Mouse (Mus musculus) midbrain, embryonic 12.5 days (tissue): ENCODE measurements around the gene Enho. TPM values are rescaled to one million over a fixed set of nuclear protein-coding genes. Genes with fewer than 3 reads are reported as not detected.
A peak's percentile ranks its signal among the peaks of the same experiment; 100 is the strongest.

Source experiments
- ATAC-seq: fragments of 200-750 bp; cut with Nextera tagmentation; 2 replicates; pipeline ENCODE4 v1.8.0; 2017; ENCODE audit warnings: low read depth, moderate TSS enrichment, moderate library complexity; ENCODE audit not compliant: low FRiP score
- H3K27ac ChIP-seq: fragments of 300-500 bp; sonication (generic); replicated peaks from 2 replicates; pipeline ENCODE4 v1.5.1; 2016; ENCODE audit warnings: mild to moderate bottlenecking
- H3K27me3 ChIP-seq: fragments of 300-500 bp; sonication (generic); 2 replicates; pipeline ENCODE4 v1.6.1; 2016; ENCODE audit warnings: mild to moderate bottlenecking
- H3K36me3 ChIP-seq: fragments of 300-500 bp; sonication (generic); 2 replicates; pipeline ENCODE4 v1.6.1; 2016
- H3K4me1 ChIP-seq: fragments of 300-500 bp; sonication (generic); 2 replicates; pipeline ENCODE4 v1.6.1; 2016
- H3K4me2 ChIP-seq: fragments of 300-500 bp; sonication (generic); replicated peaks from 2 replicates; pipeline ENCODE4 v1.6.1; 2016; ENCODE audit warnings: mild to moderate bottlenecking, moderate library complexity
- H3K4me3 ChIP-seq: fragments of 300-500 bp; sonication (generic); 2 replicates; pipeline ENCODE4 v1.5.1; 2016; ENCODE audit warnings: mild to moderate bottlenecking
- H3K9ac ChIP-seq: fragments of 300-500 bp; sonication (generic); replicated peaks from 2 replicates; pipeline ENCODE4 v1.6.1; 2016; ENCODE audit warnings: mild to moderate bottlenecking, moderate library complexity
- H3K9me3 ChIP-seq: fragments of 300-500 bp; sonication (generic); 2 replicates; pipeline ENCODE4 v1.6.1; 2016; ENCODE audit warnings: mild to moderate bottlenecking
- WGBS: fragments of 180-500 bp; shearing (Covaris S2); methylation state at CpG from one replicate; pipeline ENCODE4 v1.1.7; 2016; 5-methylcytosine and 5-hydroxymethylcytosine counted together
- polyA plus RNA-seq: library from polyadenylated mRNA; unstranded; fragments of >200 nt; fragmentation: Nextera tagmentation; extraction: Ambion mirVana; gene quantifications from 2 replicates; pipeline ENCODE4 v1.2.1, GENCODE M21; 2016

The Enho gene
- polyA plus RNA-seq, 1 experiment from 2014 or later: 59.3 TPM

DNA sequence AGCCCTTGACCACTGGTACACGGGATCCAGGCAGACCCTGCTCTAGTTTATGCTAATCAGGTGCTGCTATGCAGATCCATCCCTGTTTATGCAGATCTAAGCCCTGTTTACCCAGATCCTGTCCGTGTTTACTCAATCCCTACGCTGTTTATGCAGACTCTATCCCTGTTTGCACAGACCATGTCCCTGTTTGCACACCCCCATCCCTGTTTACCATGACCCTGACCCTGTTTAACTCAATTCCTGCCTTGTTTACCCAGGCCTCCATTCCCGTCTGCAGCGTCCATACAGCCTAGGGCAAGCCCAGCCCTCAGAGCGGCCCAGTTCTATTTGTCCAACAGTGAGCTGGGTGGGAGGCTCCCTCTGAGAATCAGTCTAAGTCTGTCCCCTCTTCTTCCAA lies 9.9 kb downstream of the Enho start:
- Histone ChIP-seq H3K27me3 (peaks cover 19% of the 10 kb centered on the region; the same call in 1 of the 2 replicates), H3K4me3 (no peak overlapping the region), H3K4me1 (peaks cover 57% of the 10 kb centered on the region), H3K9ac (no peak overlapping the region), H3K27ac (peak overlapping the region; percentile 75; the same call in 1 of the 2 replicates), H3K9me3 (no peaks in the 10 kb centered on the region), H3K4me2 (no peak overlapping the region), H3K36me3 (no peaks in the 10 kb centered on the region)
- ATAC-seq: peak; percentile 20; the same call in 1 of the 2 replicates
- WGBS: 25% methylated on average over 6 of the region's 6 CpGs

DNA sequence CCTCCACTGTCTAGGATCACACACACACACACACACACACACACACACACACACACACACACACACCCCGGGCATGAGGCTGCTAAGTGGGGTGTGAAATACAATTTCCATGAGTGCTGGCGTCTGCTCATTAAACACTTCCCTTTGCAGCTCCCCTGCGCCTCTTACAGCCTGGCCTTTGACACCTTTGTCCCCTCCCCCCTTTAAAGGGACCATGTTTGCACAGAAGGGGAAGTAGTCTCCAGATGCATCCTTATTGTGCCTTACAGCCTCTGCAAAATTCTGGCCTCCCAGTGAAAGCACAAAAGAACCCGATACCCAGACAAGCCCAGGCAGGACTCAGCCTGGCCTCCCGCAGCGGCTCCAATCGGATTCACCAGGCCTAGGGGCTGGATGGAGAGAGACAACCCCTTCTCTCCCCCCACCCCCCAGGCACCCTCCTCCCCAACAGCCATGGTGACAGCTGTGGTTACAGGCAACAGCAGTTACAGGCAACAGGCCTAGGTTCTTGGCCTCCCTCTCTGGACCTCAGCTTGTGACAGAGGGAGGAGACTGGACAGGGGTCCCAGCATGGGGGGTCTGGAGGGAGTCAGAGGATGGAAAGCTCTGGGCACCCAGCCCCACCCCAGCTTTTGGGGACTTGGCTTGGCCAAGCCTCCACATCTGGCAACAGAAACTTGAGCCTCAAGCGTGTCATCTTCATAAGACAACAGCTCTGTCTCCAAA lies 11.8 kb downstream of the Enho start:
- Histone ChIP-seq H3K4me1 (peaks cover 52% of the 10 kb centered on the region), H3K27me3 (peaks cover 34% of the 10 kb centered on the region)
- ATAC-seq: peak; percentile 70

DNA sequence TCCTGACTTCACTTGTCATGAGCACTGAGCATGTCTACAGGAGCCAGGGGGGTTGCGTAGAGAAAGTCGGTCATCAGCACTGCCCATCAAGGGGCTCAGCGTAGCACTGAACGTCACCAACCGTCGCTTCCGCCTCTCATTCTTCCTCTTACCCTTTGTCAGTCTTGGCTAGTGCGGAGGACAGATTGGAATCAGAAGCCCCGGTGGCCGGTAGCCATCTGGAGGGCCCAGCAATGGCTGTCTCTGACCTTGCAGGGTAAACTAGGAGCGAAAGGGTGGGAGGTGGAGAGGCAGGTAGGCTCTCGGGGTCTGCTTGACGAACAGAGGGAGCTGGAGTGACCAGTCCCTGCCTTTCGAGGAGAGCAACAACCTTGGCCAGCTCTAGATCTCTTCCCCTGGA lies 18.1 kb downstream of the Enho start:
- 90% methylated on average over 14 of the region's 14 CpGs for WGBS
- H3K4me1 ChIP-seq: peaks cover 16% of the 10 kb centered on the region
- H3K9me3 ChIP-seq: no peaks in the 10 kb centered on the region
- no peak overlapping the region for H3K4me3 ChIP-seq
- no peak for ATAC-seq
- no peak overlapping the region for H3K9ac ChIP-seq
- H3K27me3 ChIP-seq: peaks cover 51% of the 10 kb centered on the region
- H3K36me3 ChIP-seq: no peaks in the 10 kb centered on the region
- no peak overlapping the region for H3K4me2 ChIP-seq
- no peak overlapping the region for H3K27ac ChIP-seq

More for the DNA sequence above, 11.8 kb downstream of the Enho start:
- Histone ChIP-seq H3K36me3 (no peaks in the 10 kb centered on the region), H3K9me3 (no peaks in the 10 kb centered on the region), H3K9ac (peak overlapping the region; percentile 4; the same call in 1 of the 2 replicates), H3K27ac (peak overlapping the region; percentile 79), H3K4me3 (no peak overlapping the region), H3K4me2 (0 out of 2 replicates have a peak overlapping the region, but pooled peaks have one; percentile 12)
- WGBS: 4% methylated on average over 8 of the region's 8 CpGs

DNA sequence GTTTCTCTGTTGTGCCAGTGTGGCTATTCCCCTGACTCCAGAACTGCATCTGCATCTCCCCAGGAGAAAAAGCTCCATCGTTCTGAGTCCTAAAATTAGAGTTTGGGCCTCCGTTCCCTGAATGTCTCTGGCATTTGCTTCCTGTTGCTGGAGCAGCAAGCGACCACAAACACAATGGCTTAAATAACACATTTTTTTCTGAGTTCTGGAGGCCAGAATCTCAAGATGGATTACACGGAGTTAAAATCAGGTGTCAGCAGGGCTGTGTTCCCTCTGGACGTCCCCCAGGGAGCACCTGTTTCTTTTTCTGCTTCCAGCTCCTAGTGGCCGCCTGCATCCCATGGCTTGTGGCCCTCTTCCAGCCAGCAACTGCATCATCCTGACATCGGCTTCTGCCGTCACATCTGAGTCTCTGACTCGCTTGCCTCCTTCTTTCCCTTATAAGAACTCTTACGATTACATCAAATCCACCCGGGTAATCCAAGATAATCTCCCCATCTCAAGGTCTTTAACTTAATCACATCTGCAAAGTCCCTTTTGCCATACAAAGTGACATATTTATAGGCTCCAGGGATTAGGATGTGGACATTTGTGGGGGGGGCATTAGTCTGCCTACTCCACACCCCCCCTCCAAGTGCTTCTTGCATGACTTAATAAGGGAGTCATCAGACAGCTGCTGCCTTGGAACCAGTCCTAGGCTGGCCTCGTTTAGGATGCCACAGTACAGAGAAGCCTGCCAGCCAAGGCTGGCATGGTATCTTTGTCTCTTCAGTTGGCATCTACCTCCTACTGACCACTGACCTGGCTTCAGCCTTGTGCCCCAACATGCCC lies 21.0 kb downstream of the Enho start:
- Histone ChIP-seq H3K4me3 (no peak overlapping the region), H3K9me3 (no peaks in the 10 kb centered on the region), H3K9ac (no peak overlapping the region), H3K36me3 (no peaks in the 10 kb centered on the region), H3K27me3 (peaks cover 54% of the 10 kb centered on the region), H3K4me2 (no peak overlapping the region), H3K27ac (no peak overlapping the region), H3K4me1 (peaks cover 25% of the 10 kb centered on the region)
- ATAC-seq: no peak
- 45% methylated on average over 12 of the region's 12 CpGs for WGBS

DNA sequence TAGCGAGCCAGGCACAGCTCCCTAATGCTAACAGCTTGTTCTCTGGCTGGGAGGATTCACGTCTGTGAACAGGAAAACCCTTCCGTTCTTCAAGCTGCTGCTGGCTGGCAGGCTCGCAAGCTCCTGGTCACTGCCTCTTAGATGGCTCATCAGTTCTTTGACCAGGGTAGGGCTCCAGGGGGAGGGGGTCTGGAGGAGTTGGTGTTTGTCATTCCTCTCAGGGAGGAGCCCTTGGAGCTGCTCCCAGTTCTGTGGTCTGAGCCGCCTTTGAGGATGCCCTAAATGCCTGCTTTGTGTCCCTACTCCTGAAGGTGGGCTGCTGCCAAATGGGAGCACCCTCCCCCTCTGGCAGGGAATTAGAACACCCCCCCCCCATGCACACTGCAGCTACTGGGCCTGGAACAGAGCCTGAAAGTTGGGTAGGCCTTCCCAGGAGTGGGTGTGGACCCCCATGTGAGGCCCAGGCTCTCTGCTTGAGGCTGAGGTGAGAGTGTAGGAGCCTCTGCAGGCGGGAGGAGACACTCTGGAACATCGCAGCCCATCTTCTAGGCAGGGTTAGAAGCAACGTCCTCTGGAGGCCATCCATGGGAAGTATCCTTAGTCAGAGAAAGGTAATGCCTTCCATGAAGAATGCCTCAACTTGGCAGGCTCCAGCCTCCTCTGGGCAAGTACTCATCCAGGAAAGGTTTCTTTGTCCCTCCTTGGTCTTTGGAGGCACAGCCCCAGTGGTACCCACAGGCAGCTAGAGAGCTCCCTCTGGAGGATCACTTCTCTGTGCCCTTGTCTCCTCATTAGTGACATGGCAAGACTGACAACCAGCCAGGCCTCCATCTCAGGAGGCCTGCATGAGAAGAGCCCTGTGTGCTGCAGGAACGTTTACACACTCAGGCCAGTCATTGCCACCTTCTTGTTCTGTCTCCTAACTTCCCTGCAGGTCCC lies 24.2 kb downstream of the Enho start:
- 65% methylated on average over 9 of the region's 9 CpGs for WGBS
- H3K27ac ChIP-seq: no peak overlapping the region
- ATAC-seq: peak; percentile 39; the same call in 1 of the 2 replicates
- peaks cover 41% of the 10 kb centered on the region for H3K27me3 ChIP-seq
- no peaks in the 10 kb centered on the region for H3K9me3 ChIP-seq
- peaks cover 55% of the 10 kb centered on the region for H3K4me1 ChIP-seq
- H3K36me3 ChIP-seq: no peaks in the 10 kb centered on the region
- H3K9ac ChIP-seq: no peak overlapping the region
- no peak overlapping the region for H3K4me3 ChIP-seq
- H3K4me2 ChIP-seq: no peak overlapping the region

DNA sequence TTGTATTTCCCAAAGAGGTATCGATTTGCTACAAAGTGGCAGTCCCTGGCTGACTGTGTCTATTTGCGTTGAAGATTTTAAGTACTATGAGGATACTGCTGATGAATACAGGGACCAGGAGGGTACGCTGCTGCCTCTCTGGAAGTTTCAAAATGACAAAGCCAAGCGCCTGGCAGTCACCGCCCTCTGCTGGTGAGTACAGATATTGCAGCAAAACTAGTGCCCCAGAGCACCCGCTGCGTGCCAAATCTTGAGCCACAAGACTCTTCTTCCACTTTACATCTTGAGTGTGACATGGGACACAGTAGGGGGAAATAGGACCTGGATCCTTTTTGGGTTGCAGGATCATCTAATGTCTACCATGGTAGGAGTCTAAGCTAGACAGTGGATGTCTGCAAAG lies 26.0 kb downstream of the Enho start:
- Histone ChIP-seq H3K27ac (peak overlapping the region; percentile 46; the same call in 1 of the 2 replicates), H3K9ac (no peak overlapping the region), H3K4me1 (peaks cover 65% of the 10 kb centered on the region), H3K4me3 (no peak overlapping the region), H3K9me3 (no peaks in the 10 kb centered on the region), H3K4me2 (no peak overlapping the region), H3K36me3 (no peaks in the 10 kb centered on the region), H3K27me3 (peaks cover 36% of the 10 kb centered on the region)
- 7% methylated on average over 7 of the region's 7 CpGs for WGBS
- peak; percentile 35; the same call in 1 of the 2 replicates for ATAC-seq

DNA sequence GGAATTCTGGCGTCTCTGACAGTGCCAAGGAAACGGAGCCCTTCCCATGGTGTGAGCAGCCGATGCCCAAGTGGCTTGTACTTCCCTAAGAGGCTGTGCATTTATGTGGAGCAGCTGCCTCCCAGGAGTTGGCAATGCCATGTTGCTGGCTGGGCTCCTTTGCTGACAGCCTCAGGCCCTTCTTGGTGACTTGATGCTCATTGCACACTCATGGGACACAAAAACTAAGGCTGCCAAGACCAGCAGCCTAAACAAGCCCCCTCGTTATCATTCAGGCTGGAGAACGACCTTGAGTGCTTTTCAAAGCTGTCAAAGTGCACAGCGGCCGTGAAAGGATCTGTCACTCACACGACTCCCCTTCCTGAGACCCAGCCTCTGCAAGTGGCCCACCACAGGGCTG lies 28.0 kb downstream of the Enho start:
- no peaks in the 10 kb centered on the region for H3K9me3 ChIP-seq
- no peaks in the 10 kb centered on the region for H3K36me3 ChIP-seq
- H3K4me2 ChIP-seq: no peak overlapping the region
- peak; percentile 63 for ATAC-seq
- peak overlapping the region; percentile 82 for H3K27ac ChIP-seq
- H3K4me1 ChIP-seq: peaks cover 54% of the 10 kb centered on the region
- H3K27me3 ChIP-seq: peaks cover 29% of the 10 kb centered on the region
- H3K4me3 ChIP-seq: no peak overlapping the region
- no peak overlapping the region for H3K9ac ChIP-seq
- 28% methylated on average over 8 of the region's 8 CpGs for WGBS

DNA sequence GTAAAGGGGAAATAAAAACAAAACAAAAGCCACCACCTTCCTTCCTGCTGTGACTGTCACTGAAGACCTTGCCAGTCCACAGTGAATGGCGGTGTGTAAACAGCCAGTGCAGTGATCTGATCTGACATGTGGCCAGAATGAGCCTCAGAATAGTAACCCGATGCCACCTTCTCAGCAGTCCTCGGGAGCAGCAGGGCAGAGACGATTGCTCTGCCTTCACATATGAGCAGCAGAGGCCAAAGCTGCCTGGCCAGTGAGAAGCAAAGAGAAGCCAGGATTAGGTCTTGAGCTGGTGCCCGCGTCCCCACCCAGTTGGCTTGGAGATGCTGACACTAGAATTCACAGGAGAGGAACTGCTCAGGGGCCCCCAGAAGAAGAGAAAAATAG lies 29.5 kb downstream of the Enho start:
- H3K9ac ChIP-seq: no peak overlapping the region
- no peak overlapping the region for H3K4me2 ChIP-seq
- H3K9me3 ChIP-seq: no peaks in the 10 kb centered on the region
- H3K27me3 ChIP-seq: peaks cover 17% of the 10 kb centered on the region
- H3K36me3 ChIP-seq: no peaks in the 10 kb centered on the region
- H3K4me1 ChIP-seq: peaks cover 48% of the 10 kb centered on the region
- no peak overlapping the region for H3K27ac ChIP-seq
- 42% methylated on average over 6 of the region's 6 CpGs for WGBS
- no peak overlapping the region for H3K4me3 ChIP-seq
- no peak for ATAC-seq

DNA sequence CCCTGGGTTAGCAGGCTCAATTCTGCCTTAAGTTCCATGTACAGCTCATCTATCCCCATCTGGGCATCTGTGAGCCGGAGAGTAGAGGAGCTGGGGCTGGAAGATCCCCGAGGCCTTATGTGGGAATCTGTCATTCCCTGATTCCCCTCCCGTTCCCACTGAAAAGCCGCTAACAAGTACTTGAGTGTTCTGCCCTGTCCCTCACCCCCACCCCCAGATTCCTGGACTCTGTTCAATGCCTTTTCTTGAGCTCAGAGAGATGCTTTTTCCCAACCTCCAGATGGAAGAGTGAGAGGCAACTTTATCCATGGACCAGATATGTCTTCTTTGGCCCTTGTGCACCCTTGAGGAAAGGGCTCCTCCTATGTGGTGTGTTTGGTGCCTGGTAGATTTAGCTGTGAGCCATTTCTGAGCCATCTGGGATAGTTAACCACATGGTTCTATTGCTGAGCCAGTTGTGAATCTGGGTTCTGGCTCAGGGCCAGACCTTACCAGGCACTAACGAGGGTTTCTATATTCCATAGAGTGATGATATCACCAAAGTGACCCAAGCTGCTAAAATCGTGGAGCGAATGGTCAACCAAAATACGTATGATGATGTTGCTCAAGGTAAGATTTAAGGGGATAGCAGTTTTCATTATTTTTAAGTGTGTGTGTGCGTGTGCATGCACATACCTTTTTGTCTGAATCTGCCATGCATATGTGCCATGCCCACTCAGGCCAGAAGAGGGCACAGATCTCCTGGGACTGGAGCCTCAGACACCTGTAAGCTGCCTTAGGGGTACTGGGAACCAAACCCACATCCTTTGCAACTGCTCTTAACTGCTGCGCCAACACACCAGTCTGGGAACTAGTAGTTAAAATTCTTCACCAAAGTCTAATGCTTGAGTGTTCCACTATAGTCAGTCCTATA lies 30.2 kb downstream of the Enho start:
- H3K4me3 ChIP-seq: no peak overlapping the region
- no peaks in the 10 kb centered on the region for H3K9me3 ChIP-seq
- peaks cover 10% of the 10 kb centered on the region for H3K27me3 ChIP-seq
- 83% methylated on average over 10 of the region's 10 CpGs for WGBS
- H3K4me2 ChIP-seq: no peak overlapping the region
- H3K27ac ChIP-seq: 0 out of 2 replicates have a peak overlapping the region, but pooled peaks have one; percentile 3
- no peak for ATAC-seq
- no peaks in the 10 kb centered on the region for H3K36me3 ChIP-seq
- no peak overlapping the region for H3K9ac ChIP-seq
- peaks cover 49% of the 10 kb centered on the region for H3K4me1 ChIP-seq

DNA sequence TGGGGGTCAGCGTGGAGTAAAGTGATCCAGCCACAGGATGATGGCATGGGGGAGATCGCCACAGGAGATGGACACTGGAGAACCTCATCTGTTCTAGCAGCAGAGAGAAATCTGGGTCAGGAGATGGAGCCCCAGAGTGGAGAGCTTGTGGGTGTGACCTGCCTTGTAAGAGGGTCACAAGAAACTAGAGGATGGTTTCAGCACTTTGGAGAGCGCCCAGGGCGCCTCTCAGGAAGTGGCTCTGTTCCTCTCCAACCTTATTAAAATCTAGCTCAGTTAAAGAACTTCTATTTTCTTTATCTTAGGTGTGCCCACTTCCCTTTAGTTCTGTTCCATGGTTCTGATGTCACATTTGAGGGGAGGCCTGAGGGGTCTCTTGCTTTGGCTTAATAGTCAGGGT lies 33.3 kb downstream of the Enho start:
- H3K36me3 ChIP-seq: no peaks in the 10 kb centered on the region
- H3K4me1 ChIP-seq: peaks cover 35% of the 10 kb centered on the region
- no peak overlapping the region for H3K4me2 ChIP-seq
- H3K27ac ChIP-seq: no peak overlapping the region
- H3K9me3 ChIP-seq: no peaks in the 10 kb centered on the region
- WGBS: 43% methylated on average over 4 of the region's 4 CpGs
- no peak overlapping the region for H3K9ac ChIP-seq
- ATAC-seq: no peak
- no peak overlapping the region for H3K4me3 ChIP-seq
- peaks cover 17% of the 10 kb centered on the region; the same call in 1 of the 2 replicates for H3K27me3 ChIP-seq
